Mouse (Mus musculus) adrenal gland, postnatal 36 days (tissue): ENCODE results near the gene Dlgap4. TPM values are rescaled to one million over a fixed set of nuclear protein-coding genes. Genes with fewer than 3 reads are reported as not detected.

Experiments used
- DNase-seq, 2 experiments: peaks; one replicate each; pipeline ENCODE4 v3.0.0; 2021; ENCODE audit warnings: mixed read lengths in 1 of 2
- total RNA-seq, 2 experiments: library from RNA; stranded (reverse); gene quantifications; 2 replicates each; pipeline ENCODE4 v1.2.3; 2021

The Dlgap4 gene
- total RNA-seq, 2 experiments from 2014 or later, result 45.4 to 47.3 TPM

DNA sequence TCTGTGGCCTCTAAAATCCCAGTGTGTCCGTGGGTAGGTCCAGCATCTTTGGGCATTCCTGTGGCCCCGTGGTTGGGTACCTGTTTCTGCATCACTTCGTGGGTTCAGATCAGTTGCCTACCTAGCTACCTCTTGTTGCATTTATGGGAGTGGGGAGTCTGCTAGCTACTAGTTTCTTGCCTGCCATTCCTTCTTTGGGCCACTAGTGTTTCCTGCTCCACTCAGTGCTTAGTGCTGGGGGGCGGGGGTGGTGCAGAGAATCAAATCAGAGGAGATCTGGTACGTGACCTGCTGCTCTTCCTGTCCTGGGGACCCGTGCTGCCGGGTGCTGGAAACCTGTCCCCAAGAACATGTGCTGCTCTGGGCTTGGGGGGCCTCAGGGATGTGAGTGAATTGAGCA lies 3.0 kb downstream of the Dlgap4 start:
- DNase-seq, result no peak

DNA sequence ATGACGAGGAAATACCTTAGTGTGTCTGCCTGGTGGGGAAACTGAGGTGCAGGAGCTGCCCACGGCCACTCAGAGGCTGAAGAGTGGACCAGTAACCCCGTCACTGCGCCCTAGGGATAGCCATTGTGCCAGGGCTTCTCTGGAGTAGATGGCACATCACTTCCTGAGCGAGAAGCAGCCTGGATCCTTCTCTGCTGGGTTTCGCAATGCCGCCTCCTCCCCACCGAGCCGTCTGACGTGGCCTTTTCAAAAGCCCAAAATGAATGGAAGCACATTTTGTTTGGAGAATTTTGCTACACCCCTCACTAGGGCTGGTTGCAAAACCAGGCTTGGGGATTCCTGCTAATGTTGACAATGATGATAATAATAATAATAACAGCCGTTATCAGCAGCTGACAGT lies 4.0 kb downstream of the Dlgap4 start:
- DNase-seq, result peak in 1 of 2 experiments; percentile 36

DNA sequence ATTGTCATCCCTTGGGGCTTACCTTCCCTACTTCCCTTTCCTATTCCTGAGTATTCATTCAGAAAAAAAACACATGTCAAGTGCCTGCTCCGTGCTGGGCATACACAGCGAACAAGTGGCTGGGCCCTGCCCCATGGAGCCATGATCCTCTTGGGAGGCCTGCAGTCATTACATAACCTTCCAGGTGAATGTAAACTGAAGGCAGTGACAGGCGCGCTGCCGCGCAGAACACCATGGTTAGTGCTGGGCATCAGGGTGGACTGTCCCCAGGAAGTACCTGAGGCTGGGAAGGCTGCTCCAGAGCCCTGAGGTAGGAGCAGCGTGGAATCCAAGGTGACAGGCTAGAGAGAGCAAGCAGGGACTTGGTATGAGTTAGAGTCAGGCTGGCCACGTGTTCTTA lies 7.4 kb downstream of the Dlgap4 start:
- no peak for DNase-seq

DNA sequence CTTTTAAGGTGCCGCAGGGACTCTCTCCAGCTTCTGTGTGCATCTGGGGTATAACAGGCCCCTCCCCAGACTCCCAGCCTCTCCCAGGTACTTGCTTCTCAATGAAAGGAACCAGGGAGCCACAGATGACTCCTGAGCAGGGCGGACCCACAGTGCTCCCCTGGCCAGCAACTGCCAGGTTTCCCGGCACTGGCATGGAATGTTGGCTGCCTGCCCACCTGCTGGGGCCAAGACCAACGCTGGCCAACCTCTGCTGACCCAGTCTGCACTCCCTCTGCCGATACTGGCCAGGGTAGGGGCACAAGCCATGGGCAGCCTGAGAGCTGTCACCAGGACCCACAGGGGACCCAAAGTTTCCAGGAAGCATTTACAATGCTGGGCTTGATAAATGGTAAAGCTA lies 7.9 kb downstream of the Dlgap4 start:
- peak; percentile 66 to 79 for DNase-seq

DNA sequence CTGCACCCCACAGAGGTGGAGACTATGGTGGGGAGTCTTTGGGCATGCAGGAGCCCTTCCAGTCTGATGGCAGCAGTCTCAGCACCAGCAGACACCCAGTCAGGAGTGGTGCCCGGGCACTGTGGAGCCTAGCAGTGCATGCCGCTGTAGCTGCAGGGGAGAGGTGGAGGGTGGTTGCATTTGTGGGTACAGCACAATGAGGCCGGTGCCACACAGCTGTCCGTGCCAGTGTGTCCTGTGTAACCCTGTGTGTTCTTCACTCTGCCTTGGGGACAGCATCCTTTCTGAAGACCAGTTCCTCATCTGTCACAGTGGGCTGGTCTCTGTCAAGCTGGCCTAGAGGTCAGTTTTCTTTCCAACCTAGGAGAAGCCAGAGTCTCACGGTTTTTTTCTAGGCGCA lies 8.7 kb downstream of the Dlgap4 start:
- no peak for DNase-seq

DNA sequence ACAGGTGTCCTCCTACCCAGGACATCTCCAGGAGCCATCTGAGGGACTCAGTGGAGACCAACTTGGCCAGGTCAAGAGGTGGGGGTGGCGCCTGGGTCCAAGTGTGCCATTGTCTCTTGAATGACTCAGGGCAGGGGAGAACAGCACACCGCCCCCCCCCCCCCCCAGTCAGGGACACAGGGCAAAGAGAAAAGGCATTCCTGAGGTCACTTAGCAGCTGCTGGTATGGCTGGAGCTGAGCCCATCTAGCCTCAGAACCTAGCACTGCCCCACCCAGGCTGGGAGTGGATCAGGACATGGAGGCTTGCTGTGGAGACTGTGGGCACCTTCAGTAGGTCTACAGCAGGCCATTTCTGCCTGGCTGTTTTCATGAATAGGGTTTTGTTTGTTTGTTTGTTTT lies 9.7 kb downstream of the Dlgap4 start:
- DNase-seq, result no peak

DNA sequence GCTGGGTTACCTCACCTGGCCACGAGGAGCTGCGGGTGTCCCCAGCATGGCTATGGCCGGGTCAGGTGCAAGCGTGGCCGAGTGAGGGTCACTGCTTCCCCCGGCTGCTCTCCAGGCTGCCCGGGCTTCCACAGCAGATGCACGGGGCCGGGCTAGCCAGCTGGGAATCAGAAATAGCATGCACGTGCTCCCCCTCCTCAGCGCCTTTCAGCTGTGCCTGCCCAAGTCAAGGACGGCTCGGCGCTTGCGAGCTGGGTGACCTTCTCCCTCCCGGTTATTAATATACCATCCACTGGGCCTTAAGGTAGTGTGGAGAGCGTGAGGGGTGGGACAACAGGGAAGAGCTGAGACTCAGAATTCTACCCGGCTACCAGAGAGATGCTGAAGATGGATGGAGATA lies 11.8 kb downstream of the Dlgap4 start:
- peak in 1 of 2 experiments; percentile 30 for DNase-seq

DNA sequence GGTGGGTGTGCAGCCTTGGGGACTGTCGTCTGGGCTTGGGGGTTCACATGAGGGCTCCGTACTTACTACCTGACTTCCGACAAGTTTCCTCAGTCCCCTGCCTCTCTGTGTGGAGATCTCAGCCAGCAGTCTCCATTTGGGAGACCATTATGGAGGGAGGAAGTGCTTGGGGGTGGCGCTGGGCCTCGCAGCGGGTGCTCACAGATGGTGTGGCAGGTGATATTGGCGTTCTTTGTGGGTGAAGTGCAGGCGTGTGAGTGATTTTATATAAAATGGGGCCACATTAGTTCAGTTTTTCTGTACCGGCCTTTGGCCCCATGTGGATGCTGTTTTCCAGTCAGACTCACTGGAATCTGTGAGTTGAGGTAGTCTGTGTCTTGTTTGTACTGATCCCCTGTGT lies 12.6 kb downstream of the Dlgap4 start:
- DNase-seq, result no peak

DNA sequence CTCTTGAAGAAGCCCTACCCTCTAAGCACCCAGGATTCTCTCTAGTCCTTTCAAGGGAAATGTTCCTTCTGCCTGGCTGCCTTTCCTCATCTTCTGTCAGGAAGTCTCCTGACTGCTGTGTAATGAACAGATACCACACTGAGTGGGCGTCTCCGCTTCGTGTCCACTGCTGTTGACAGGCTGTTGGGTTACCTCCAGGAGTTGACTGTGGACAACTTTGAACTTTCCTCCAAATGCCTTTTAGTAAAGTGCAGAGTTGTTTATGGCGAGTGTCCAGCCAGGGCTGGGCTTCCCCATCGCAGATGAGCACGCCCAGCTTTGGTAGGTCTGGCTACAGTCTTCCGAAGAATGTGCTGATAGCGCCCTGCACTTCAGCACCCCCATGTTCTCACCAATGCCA lies 13.0 kb downstream of the Dlgap4 start:
- no peak for DNase-seq

DNA sequence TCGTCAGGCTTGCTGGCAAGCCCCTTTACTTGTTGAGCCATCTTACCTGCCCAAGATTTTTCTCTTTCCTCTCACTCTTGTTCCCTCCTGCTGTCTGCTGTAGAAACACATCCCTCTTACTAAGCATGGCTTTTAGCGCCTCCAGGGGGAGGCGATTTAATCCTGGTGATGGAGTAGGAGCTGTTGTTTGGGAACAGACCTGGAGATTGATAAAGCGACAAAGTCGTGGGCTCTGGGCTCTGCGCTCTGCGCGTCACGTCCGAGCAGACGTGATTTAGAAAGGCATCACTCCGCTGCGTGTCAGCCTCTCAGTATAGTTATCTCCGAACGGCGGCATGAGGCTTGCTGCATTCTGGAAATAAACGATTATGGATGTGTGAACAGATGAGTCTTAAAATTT lies 14.4 kb downstream of the Dlgap4 start:
- DNase-seq, result no peak

DNA sequence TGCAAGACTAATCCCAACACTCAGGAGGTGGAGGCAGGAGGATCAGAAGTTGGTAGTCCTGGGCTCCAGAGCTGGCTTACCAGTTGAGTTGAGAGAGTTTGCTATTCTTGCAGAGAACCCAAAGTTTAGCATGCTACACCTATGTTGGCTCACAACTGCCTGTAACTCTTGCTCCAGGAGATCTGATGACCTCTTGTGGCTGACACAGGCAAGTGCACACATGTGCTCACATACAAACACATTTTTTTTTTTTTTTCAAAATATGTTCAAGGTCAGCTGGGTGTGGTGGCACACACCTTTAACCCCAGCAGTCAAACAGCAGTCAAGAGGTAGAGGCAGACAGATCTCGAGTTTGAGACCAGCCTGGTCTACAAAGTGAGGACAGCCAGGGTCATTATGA lies 16.8 kb downstream of the Dlgap4 start:
- DNase-seq, result no peak

DNA sequence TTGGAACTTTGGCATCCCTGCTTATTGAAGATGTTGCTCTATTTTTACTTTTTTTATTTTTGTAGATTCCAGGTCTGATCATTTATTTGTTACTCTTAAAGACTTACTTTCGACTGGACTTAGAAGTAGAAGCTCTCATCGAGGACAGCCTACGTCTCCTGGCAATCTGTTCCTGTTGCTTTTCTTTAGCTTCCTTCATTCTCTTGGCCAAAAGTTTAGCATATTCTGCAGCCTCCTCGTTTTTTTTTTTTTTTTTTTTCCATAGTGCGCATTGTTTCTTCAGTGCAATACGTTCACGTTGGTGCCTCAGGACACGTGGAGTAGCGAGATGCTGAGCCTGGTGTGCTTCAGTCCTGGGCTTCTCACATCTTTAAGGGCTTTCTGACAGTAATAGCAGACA lies 19.2 kb downstream of the Dlgap4 start:
- no peak for DNase-seq

DNA sequence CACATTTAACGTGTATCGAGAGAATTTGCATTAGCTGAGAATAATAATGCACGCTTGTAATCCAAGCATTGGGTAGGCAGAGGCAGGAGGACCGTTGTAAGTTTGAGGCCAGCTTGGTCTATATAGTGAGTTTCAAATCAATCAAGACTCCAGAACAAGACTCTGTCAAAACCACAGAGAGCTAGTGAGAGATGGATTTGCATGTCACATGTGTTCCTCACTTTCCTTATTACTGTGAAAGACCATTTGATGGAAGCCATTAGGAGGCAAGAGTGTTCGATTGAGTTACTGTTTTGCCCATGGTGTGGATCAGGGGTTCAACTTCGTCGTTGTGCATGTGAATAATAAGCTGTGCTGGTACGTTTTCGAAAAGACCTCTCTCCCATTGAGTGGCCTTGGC lies 21.6 kb downstream of the Dlgap4 start:
- DNase-seq, result no peak

DNA sequence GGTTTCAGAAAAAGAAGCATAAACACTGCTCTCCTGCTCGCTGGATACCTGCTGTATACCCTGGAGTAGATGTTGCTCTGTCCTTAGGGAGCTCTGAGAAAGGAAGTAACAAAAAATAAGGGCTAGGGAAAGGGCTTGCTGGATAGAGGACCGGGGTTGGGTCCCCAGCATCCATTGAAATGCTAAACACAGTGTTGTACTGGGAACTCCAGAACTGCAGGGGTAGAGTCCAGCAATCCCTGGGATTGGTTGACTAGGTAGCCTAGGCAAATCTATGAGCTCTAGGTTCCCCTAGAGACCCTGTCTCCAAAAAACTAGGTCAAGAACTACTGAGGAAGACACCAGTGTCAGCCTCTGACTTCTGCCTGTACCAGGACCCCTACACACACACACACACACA lies 27.6 kb downstream of the Dlgap4 start:
- no peak for DNase-seq

DNA sequence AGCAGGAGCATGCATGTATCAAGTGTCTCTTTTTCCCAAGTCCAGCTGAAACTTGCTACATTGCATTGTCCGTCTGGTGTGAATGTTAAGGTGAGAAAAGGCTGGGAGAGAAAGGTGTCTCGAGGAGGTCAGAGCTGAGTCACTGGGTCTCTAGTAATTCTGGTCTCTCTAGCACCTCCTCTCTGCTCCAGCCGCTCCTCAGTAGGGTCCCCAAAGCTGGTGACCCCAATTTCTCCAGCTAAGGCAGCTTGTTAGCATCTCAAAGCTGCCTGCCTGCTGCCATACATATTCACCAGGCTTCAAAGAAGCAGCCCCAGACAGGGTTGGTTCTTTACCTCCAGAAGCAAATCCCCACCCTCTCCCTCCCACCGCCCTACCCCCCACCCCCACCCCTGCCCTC lies 29.4 kb downstream of the Dlgap4 start:
- no peak for DNase-seq

DNA sequence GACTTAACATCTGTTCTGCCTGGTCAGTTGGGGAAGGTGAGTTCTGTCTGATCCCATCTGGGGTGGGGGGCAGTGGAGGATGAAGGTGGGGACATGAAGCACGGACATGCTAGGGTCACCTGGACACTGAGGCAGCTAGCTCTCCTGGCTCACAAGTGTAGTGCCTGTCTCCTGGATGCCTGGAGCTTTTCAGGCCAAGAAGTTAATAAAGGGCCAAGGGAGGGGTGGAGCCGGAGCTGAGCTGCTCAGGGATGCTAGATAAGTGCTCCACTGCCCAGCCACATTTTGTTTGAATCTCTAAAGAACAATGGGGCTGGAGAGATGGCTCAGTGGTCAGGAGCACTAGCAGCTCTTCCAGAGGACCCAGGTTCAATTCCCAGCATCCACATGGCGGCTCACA lies 29.9 kb downstream of the Dlgap4 start:
- DNase-seq, result no peak

DNA sequence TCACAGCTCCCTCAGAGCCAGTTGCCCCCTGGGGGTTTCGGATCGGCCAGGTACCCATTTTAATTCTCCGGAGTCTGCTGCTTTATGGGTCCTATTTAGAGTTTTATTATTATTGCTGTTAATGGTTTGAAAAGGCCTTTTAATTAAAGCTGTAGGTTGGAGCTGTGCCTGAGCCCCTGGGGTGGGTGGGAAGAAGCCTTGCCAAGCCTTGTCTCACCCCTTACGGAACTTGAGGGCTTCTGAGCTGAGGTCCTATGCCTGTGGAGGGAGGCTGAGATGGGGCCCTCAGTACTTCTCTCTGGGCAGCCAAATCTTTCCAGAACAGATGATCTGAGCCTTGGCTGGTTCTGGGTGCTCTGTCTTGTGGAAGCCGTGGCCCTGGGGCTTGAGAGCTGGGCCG lies 31.6 kb downstream of the Dlgap4 start:
- no peak for DNase-seq

DNA sequence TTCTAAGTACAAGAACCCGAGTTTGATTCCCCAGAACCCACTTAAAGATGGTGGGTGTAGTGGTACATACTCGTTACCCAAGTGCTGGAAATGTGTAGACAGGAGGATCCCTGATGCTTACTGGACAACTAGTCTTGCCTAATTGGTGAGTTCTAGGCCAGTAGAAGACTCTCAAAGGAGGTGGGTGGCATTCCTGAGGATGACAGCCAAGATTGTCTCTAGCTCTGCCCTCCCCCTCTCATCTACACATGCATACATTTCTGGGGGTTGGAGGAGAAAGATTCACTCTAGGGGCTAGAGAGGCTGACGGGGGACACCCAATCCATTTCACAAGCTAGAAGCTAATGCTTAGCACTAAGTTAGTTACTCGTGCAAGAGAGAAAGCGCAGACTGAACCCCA lies 33.4 kb downstream of the Dlgap4 start:
- no peak for DNase-seq

DNA sequence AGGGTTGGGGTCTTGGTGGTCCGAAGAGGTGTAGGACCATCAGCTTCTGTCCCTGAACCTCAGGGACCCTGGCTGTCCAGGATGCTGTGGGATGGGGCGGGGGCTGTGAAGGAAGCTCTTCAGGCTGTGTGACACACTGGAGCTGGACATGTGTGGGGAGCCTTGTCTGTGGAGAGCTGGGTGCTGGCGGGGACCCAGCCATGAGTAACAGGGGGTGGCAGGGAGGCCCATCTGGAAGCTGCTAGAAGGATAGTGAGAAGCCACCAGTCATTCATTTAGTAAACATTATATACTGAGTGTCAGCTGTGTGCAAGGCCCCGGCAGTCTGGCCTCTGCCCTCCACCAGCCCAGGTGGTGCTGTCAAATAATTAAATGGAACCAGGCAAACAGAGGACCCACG lies 34.5 kb downstream of the Dlgap4 start:
- DNase-seq, result no peak

DNA sequence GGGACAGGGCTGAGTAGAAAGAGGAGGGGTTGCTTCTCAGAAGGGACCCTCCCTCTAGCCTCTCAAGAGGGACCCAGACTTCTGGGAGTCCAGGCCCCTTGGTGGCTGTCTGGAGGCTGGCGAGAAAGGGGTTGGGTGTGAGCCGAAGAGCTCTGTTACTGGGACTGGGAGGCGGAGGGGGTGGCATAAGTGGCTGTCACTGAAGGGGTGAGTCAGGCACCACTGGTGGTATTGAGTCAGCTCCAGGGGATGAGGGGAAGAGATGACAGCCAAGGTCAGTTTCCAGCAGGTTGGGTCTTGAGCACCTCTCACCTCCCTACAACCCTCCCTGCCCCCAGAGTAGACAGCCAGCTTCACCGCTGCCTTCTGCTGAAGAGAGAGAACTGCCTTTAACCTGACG lies 35.9 kb downstream of the Dlgap4 start:
- DNase-seq, result peak; percentile 33 to 49

DNA sequence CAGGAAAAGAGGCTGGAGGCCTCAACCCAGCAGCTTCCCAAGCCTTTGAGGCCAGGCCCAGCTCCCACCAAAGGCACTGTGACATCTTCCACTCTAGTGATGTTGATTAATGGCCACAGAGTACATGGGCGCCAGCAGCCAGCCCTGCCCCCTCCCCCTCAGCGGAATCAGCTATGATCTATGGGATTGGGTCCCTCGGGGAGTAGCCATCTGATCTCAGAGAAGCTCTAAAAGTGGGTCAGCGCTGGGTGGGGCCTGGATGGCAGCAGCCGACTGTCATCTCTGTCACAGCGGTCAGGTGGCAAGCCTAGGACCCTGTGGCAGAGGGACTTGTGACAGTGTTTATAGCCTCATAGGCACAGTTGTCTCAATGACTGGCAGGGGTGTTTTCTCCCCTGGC lies 37.5 kb downstream of the Dlgap4 start:
- no peak for DNase-seq

DNA sequence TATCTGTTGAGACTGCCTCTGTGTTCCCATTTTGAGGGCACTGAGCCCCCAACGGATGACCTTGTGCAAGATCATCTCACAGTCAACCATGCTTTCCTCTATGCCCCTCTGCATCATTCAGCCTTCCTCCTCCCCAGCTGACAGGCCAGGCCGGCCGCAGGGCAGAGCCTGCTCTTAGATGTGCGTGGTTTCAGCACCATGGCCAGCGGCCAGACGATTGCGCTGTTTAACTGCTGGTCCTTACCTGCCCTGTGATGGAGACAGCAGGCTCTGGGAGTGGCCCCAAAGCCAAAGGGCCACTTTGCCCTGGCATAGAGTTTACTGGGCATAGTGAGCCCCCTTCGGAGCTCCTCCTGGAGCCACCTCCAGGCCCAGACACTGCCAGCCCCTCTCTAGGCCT lies 39.3 kb downstream of the Dlgap4 start:
- DNase-seq, result peak; percentile 81 to 84

DNA sequence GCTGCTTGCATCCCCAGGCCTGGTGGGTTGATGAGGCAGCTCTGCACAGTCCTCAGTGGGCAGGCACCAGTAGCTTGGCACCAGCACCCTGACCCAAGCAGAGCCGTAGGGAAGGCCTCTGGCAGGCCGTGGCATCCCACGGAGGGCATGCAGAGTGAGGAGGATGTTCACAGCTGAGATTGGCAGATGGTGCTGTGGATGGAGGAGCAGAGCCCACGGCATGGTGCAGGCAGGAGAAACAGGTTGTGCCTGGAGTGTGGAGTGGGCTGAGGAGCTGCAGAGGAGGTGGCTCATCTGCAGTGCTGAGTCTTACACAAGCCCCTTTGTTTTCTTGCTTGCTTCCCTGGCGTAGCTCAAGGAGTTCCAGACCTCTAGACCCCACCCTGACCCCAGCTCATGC lies 40.6 kb downstream of the Dlgap4 start:
- DNase-seq, result no peak

DNA sequence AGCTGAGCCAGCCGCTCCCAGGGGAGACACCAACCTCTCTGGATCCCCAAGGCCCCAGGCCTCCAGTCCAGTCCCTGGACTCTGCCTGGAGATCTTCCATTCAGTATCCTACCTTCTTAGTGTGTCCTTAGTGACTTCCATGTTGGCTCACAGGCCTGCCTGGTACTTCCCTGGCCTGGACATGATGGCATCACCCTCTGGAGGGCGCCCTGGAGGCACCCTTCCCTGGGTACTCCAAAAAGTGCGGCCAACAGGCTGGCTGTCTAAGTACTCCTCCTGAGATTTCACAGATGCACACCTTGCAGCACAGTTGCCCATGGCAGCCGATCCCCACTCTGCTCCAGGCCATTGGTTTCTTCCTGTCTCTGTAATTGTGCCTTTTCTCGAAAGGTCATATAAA lies 42.1 kb downstream of the Dlgap4 start:
- peak in 1 of 2 experiments; percentile 25 for DNase-seq

DNA sequence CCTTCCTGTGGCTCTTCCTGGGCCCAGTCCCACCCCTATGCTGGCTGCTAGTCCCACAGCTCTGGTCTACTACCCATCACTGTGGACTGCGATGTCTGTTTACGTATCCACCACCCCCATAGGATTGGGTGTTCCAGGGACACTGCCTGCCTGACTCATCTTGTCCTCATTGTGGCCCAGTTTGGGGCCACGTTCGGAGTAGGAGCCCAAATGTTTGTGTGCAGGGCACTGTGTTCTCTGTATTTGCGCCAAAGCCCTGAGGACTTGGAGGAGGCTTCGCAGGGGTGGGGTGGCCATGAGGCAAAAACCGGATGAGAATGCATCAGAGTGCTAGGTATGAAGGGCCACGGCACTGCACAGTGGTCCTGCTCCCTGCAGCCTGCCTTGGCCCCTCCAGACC lies 44.0 kb downstream of the Dlgap4 start:
- DNase-seq, result peak; percentile 15 to 37

DNA sequence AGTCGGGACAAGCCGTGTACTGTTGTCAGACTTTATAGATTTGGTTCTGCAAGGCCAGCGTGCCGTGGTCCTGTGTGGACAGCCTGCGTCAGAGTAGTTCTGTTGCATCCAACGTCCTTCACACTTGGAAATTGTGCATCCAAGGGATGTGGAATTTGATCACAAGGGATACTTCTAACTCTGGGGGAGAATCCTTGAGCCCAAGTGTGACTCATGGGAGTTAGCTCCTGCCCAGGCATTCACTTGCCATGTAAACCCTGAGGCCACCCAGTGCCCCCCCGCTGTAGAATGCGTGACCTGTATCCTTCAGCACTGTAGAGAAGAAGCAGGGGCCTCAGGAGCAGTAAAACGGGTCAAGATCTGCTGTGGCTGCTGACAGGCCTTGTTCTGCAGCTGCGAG lies 44.7 kb downstream of the Dlgap4 start:
- DNase-seq, result peak; percentile 62 to 66
